22 mouse cellular contexts compared by ENCODE assay signal in the genomic region with DNA sequence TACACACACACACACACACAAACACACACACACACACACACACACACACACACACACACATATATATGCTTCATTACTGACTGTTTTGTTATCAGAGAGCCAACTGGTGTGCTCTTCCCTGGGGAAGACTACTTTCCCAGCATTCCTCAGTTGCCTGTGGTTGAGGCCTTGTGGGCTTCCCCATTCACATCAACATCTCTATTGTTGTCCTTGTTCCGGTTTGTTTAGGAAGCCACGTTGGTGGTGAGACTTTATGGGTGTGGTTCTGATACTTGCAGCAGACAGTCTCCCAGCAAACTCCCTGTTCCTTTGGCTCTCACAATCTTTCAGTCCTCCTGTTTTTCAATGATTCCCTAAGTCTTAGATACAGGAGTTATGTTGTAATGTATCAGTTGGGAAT.
DNase-seq lines count a peak whose midpoint lies in the region; ATAC-seq and TF ChIP-seq lines count a peak whose summit lies in the region.
"Had no signal": no experiment of that assay in that cellular context is flagged by ENCODE, and none has a peak within 500 bp of the region (broad histone marks: within the 10 kb centered on the region; RNA-seq: fewer than 3 reads in every experiment).

No protein-coding gene starts in this region.

- H3K9me3 ChIP-seq in ES-E14 (ENCODE audit: control insufficient read depth, insufficient read depth, low read depth, low read length), result no peaks in the 10 kb centered on the region
- no peaks in the 10 kb centered on the region for H3K9me3 ChIP-seq in forebrain, embryonic 15.5 days
- H3K9me3 ChIP-seq: embryonic facial prominence, embryonic 13.5 days; embryonic facial prominence, embryonic 15.5 days; forebrain, embryonic 10.5 days; forebrain, embryonic 12.5 days had no signal

- DNase-seq in ES-CJ7 (ENCODE audit: low read depth, low spot score), result peak; percentile 68
- peak; percentile 28 for DNase-seq in ES-E14 (ENCODE audit: low read depth, low spot score)
- DNase-seq in ZHBTc4 (ENCODE audit: low read depth, low spot score), result peak; percentile 79
- no peak for DNase-seq in left cerebral cortex, postnatal 36 days (ENCODE audit: low spot score in 2 of 2)
- DNase-seq: adrenal gland, adult 2 months; adrenal gland, postnatal 10 days; adrenal gland, postnatal 25 days; cerebellum, adult 11 months; cerebellum, adult 18-20 months; cerebellum, adult 8-10 months; cerebellum, adult 9-11 months; cerebellum, postnatal 14 days; cerebellum, postnatal 36 days; embryo, embryonic 11 days; forebrain, postnatal 0 days had no signal

- in situ Hi-C loops in ES-E14 (cut with MboI; ENCODE audit: low sequenced_read_pairs in 2 of 2, unreplicated experiment in 2 of 2), result no loop called here

- WGBS in forebrain, embryonic 15.5 days, result 36% methylated on average over 2 of the region's 2 CpGs

- no peaks in the 10 kb centered on the region for H3K36me3 ChIP-seq in ES-E14 (ENCODE audit: control insufficient read depth, insufficient read depth, low read length, poor library complexity, severe bottlenecking)
- no peaks in the 10 kb centered on the region for H3K36me3 ChIP-seq in forebrain, embryonic 15.5 days
- H3K36me3 ChIP-seq: embryonic facial prominence, embryonic 13.5 days; embryonic facial prominence, embryonic 15.5 days; forebrain, embryonic 10.5 days; forebrain, embryonic 12.5 days had no signal

- H3K4me1 ChIP-seq in ES-E14 (ENCODE audit: control insufficient read depth in 2 of 2, insufficient read depth in 2 of 2, low read length in 2 of 2, poor library complexity in 1 of 2), result peaks cover 0 to 7% of the 10 kb centered on the region in 2 experiments; a peak in 2 of 4 replicates
- peaks cover 4% of the 10 kb centered on the region for H3K4me1 ChIP-seq in forebrain, embryonic 15.5 days
- H3K4me1 ChIP-seq: embryonic facial prominence, embryonic 13.5 days; forebrain, embryonic 10.5 days had no signal

- ATAC-seq in forebrain, embryonic 15.5 days (replicated peaks), result no peak
- ATAC-seq: forebrain, embryonic 14.5 days; forebrain, postnatal 0 days had no signal

- H3K27ac ChIP-seq in ES-E14 (ENCODE audit: insufficient read depth, low read depth, low read length, poor library complexity, severe bottlenecking), result no peak overlapping the region
- H3K27ac ChIP-seq in forebrain, embryonic 15.5 days (replicated peaks), result no peak overlapping the region
- H3K27ac ChIP-seq: embryonic facial prominence, embryonic 13.5 days; embryonic facial prominence, embryonic 15.5 days; forebrain, embryonic 10.5 days; forebrain, embryonic 12.5 days had no signal

- intact Hi-C loops in left cerebral cortex, postnatal 36 days (cut with DNase I), result loop anchor here (5.0 to 10.0 kb wide), 2 partner anchors 120 to 203 kb away; a partner anchor contains a TSS

- H3K4me3 ChIP-seq in ES-E14 (ENCODE audit: insufficient read depth in 1 of 2, low read depth in 1 of 2, low read length in 2 of 2, poor library complexity in 1 of 2, severe bottlenecking in 1 of 2), result no peak overlapping the region
- H3K4me3 ChIP-seq in forebrain, embryonic 15.5 days, result no peak overlapping the region
- H3K4me3 ChIP-seq: embryonic facial prominence, embryonic 13.5 days; embryonic facial prominence, embryonic 15.5 days; erythroblast, embryonic 14.5 days; forebrain, embryonic 10.5 days; forebrain, embryonic 12.5 days had no signal

- H3K27me3 ChIP-seq in forebrain, embryonic 15.5 days, result no peaks in the 10 kb centered on the region
- H3K27me3 ChIP-seq: embryonic facial prominence, embryonic 13.5 days; embryonic facial prominence, embryonic 15.5 days; forebrain, embryonic 12.5 days had no signal

- no peak overlapping the region for H3K4me2 ChIP-seq in forebrain, embryonic 15.5 days (replicated peaks)
- H3K4me2 ChIP-seq: embryonic facial prominence, embryonic 13.5 days; embryonic facial prominence, embryonic 15.5 days; forebrain, embryonic 12.5 days had no signal

- no peak overlapping the region for H3K9ac ChIP-seq in ES-E14 (ENCODE audit: insufficient read depth, low read depth, low read length, poor library complexity, severe bottlenecking)
- no peak overlapping the region for H3K9ac ChIP-seq in forebrain, embryonic 15.5 days (replicated peaks)
- H3K9ac ChIP-seq: embryonic facial prominence, embryonic 13.5 days; embryonic facial prominence, embryonic 15.5 days; forebrain, embryonic 12.5 days; forebrain, postnatal 0 days had no signal

TF ChIP-seq in ES-E14, 5 proteins besides CTCF, POLR2A, EP300 and RAD21:
- TF ChIP-seq HCFC1 (IDR thresholded peaks at IDR 0.05; ENCODE audit: borderline replicate concordance, insufficient read depth, low read length) (no peak), ZC3H11A (IDR thresholded peaks at IDR 0.05; ENCODE audit: borderline replicate concordance, low read depth, low read length) (no peak), CHD2 (IDR thresholded peaks at IDR 0.05; ENCODE audit: low read depth, low read length) (no peak), ZNF384 (IDR thresholded peaks at IDR 0.05; ENCODE audit: low read depth, low read length) (no peak), MAFK (IDR thresholded peaks at IDR 0.05; ENCODE audit: insufficient read depth, low read depth, low read length) (no peak)

Comparison
In these comparisons a context has a peak if more than half of its experiments do, and no peak if none do; other contexts are left out.
1. DNase-seq: peak in ES-CJ7 (single experiment), ES-E14 (single experiment) and ZHBTc4 (single experiment); none in left cerebral cortex, postnatal 36 days (0 of 2).